Mouse (Mus musculus) C2C12 (cell line): ENCODE data around the gene Ankrd13a.

Source experiments
- CEBPB ChIP-seq: IDR thresholded peaks from one replicate; pipeline ENCODE4 v1.6.1; 2011; ENCODE audit warnings: low read depth, mild to moderate bottlenecking, control low read depth, moderate library complexity
- CTCF ChIP-seq: IDR thresholded peaks from one replicate; pipeline ENCODE4 v1.5.1; 2011; ENCODE audit not compliant: control insufficient read depth, insufficient read depth, insufficient read length
- MAX ChIP-seq: IDR thresholded peaks from one replicate; pipeline ENCODE4 v1.6.1; 2011; ENCODE audit warnings: mild to moderate bottlenecking, control low read depth
- MYOD1 ChIP-seq: IDR thresholded peaks from one replicate; pipeline ENCODE4 v1.6.1; 2011; ENCODE audit warnings: low read depth; ENCODE audit not compliant: control insufficient read depth, insufficient read length
- MYOG ChIP-seq: IDR thresholded peaks from one replicate; pipeline ENCODE4 v1.6.1; 2011; ENCODE audit not compliant: control insufficient read depth, insufficient read length; ENCODE audit errors: extremely low read depth

GRCm38 (mm10) chr5:114851565-114852236, 77.2 kb downstream of the Ankrd13a start:
- no peak for TF ChIP-seq CTCF
- no peak for TF ChIP-seq MAX
- TF ChIP-seq MYOG = no peak
- no peak for TF ChIP-seq CEBPB
- no peak for TF ChIP-seq MYOD1
